Mouse (Mus musculus): Measurements from ENCODE around the gene Tlr7.

- TF ChIP-seq CTCF (IDR thresholded peaks at IDR 0.05; ENCODE audit: borderline replicate concordance, extremely low read depth, insufficient read depth, insufficient read length) (no peak), POLR2A (IDR thresholded peaks at IDR 0.05; ENCODE audit: borderline replicate concordance, extremely low read depth, insufficient read depth, insufficient read length, poor library complexity, severe bottlenecking) (no peak)
Measured at GRCm38 (mm10) chrX:167264086-167264485, 66.3 kb downstream of the Tlr7 start, which contains the start of gene Tlr8.
